Mouse (Mus musculus) testis, adult 2 months (tissue): Measurements from ENCODE around the gene Atp6v1f. TPM values are rescaled to one million over a fixed set of nuclear protein-coding genes. Genes with fewer than 3 reads are reported as not detected.

ENCODE experiments used
- H3K27ac ChIP-seq: fragments of 200-500 bp; 2 replicates; pipeline ENCODE4 v1.5.1; 2012; ENCODE audit warnings: low read depth, low read length; ENCODE audit not compliant: control insufficient read depth, insufficient read depth
- H3K27me3 ChIP-seq: fragments of 200-500 bp; 2 replicates; pipeline ENCODE4 v1.6.1; 2012; ENCODE audit warnings: mild to moderate bottlenecking, low read length, moderate library complexity; ENCODE audit not compliant: control insufficient read depth, insufficient read depth
- H3K36me3 ChIP-seq: fragments of 200-500 bp; 2 replicates; pipeline ENCODE4 v1.6.1; 2012; ENCODE audit warnings: mild to moderate bottlenecking, low read length; ENCODE audit not compliant: control insufficient read depth, insufficient read depth
- H3K4me1 ChIP-seq: fragments of 200-500 bp; 2 replicates; pipeline ENCODE4 v1.6.1; 2012; ENCODE audit warnings: low read length; ENCODE audit not compliant: control insufficient read depth, insufficient read depth
- H3K4me3 ChIP-seq: fragments of 200-500 bp; 2 replicates; pipeline ENCODE4 v1.5.1; 2012; ENCODE audit warnings: low read depth, mild to moderate bottlenecking, low read length, moderate library complexity, mixed read lengths; ENCODE audit not compliant: control insufficient read depth
- CTCF ChIP-seq: fragments of 200-500 bp; IDR thresholded peaks from 2 replicates; pipeline ENCODE4 v1.5.1; 2012; ENCODE audit warnings: low read depth, mild to moderate bottlenecking, inconsistent platforms, low read length, moderate library complexity; ENCODE audit not compliant: control insufficient read depth, insufficient read depth, insufficient replicate concordance
- POLR2A ChIP-seq: fragments of 200-500 bp; IDR thresholded peaks from 2 replicates; pipeline ENCODE4 v1.6.1; 2012; ENCODE audit warnings: low read depth, mild to moderate bottlenecking, inconsistent platforms, low read length, moderate library complexity; ENCODE audit not compliant: control insufficient read depth
- polyA plus RNA-seq: library from polyadenylated mRNA; depleted of rRNA; stranded (reverse); fragments of >200 nt; gene quantifications from 2 replicates; pipeline ENCODE4 v1.2.3, GENCODE M21; 2012; rRNA removed

The Atp6v1f gene
- 454 and 457 TPM in 2 replicates for polyA plus RNA-seq

- Histone ChIP-seq H3K4me3 (peak within 1 kb of the TSS; percentile 88), H3K4me1 (no peaks in the 10 kb centered on the region), H3K27ac (peak within 1 kb of the TSS; percentile 67), H3K36me3 (no peaks in the 10 kb centered on the region), H3K27me3 (no peaks in the 10 kb centered on the region)
- TF ChIP-seq POLR2A = peak; percentile 60; the same call in 1 of the 2 replicates
- no peak for TF ChIP-seq CTCF
Measured at GRCm38 (mm10) chr6:29467583-29468354, at the start of gene Atp6v1f. Gene Atp6v1f (plus strand): TSS chr6:29467718.

GRCm38 (mm10) chr6:29420596-29420995 lies 46.9 kb upstream of the Atp6v1f start:
- no peaks in the 10 kb centered on the region for H3K27me3 ChIP-seq
- no peaks in the 10 kb centered on the region for H3K4me1 ChIP-seq
- no peak overlapping the region for H3K4me3 ChIP-seq
- no peaks in the 10 kb centered on the region for H3K36me3 ChIP-seq
- TF ChIP-seq POLR2A (no peak), CTCF (no peak)
- H3K27ac ChIP-seq = no peak overlapping the region

GRCm38 (mm10) chr6:29425118-29425517 lies 42.4 kb upstream of the Atp6v1f start:
- no peaks in the 10 kb centered on the region for H3K36me3 ChIP-seq
- no peak overlapping the region for H3K27ac ChIP-seq
- TF ChIP-seq POLR2A (no peak), CTCF (no peak)
- no peaks in the 10 kb centered on the region for H3K27me3 ChIP-seq
- H3K4me3 ChIP-seq = no peak overlapping the region
- H3K4me1 ChIP-seq = no peaks in the 10 kb centered on the region

- H3K4me3 ChIP-seq = no peak overlapping the region
- no peaks in the 10 kb centered on the region for H3K27me3 ChIP-seq
- H3K4me1 ChIP-seq = no peaks in the 10 kb centered on the region
- no peaks in the 10 kb centered on the region for H3K36me3 ChIP-seq
- no peak for TF ChIP-seq POLR2A
- no peak for TF ChIP-seq CTCF
- H3K27ac ChIP-seq = no peak overlapping the region
Measured at GRCm38 (mm10) chr6:29426331-29426730, 41.2 kb upstream of the Atp6v1f start.

- no peak overlapping the region for H3K4me3 ChIP-seq
- peaks cover 2% of the 10 kb centered on the region; the same call in 1 of the 2 replicates for H3K27me3 ChIP-seq
- TF ChIP-seq POLR2A (no peak), CTCF (no peak)
- no peaks in the 10 kb centered on the region for H3K36me3 ChIP-seq
- H3K4me1 ChIP-seq = peaks cover 2% of the 10 kb centered on the region
- no peak overlapping the region for H3K27ac ChIP-seq
Measured at GRCm38 (mm10) chr6:29428171-29428570, 39.3 kb upstream of the Atp6v1f start.

GRCm38 (mm10) chr6:29430681-29431420 lies 36.7 kb upstream of the Atp6v1f start:
- Histone ChIP-seq H3K36me3 (no peaks in the 10 kb centered on the region), H3K4me3 (no peak overlapping the region), H3K4me1 (peaks cover 13% of the 10 kb centered on the region), H3K27ac (no peak overlapping the region), H3K27me3 (peaks cover 2% of the 10 kb centered on the region; the same call in 1 of the 2 replicates)
- no peak for TF ChIP-seq CTCF

- peaks cover 15% of the 10 kb centered on the region for H3K4me1 ChIP-seq
Measured at GRCm38 (mm10) chr6:29431473-29431872, 36.0 kb upstream of the Atp6v1f start.

More at GRCm38 (mm10) chr6:29431473-29431872, 36.0 kb upstream of the Atp6v1f start:
- Histone ChIP-seq H3K27ac (no peak overlapping the region), H3K27me3 (peaks cover 2% of the 10 kb centered on the region; the same call in 1 of the 2 replicates), H3K4me3 (no peak overlapping the region), H3K36me3 (no peaks in the 10 kb centered on the region)
- TF ChIP-seq POLR2A (no peak), CTCF (no peak)
